Mouse (Mus musculus) monocyte, adult 5-6 weeks (primary cell): ENCODE measurements at regions not wholly inside any gene's neighbourhood (a gene's known extent, or its start where the extent isn't known, plus 50 kb on each side); places are given as distances from the start of the nearest gene placed in this dataset.

Source experiments
- ATAC-seq: fragments of 153-309, 156-312 bp; replicated peaks from 2 replicates; pipeline ENCODE4 v1.8.0; 2017; ENCODE audit warnings: mild to moderate bottlenecking; ENCODE audit not compliant: low TSS enrichment, insufficient number of reproducible peaks, severe bottlenecking, poor library complexity, low FRiP score

GRCm38 (mm10) chr4:119018573-119018972, 57.2 kb downstream of the Lao1 start:
- ATAC-seq = no peak

DNA sequence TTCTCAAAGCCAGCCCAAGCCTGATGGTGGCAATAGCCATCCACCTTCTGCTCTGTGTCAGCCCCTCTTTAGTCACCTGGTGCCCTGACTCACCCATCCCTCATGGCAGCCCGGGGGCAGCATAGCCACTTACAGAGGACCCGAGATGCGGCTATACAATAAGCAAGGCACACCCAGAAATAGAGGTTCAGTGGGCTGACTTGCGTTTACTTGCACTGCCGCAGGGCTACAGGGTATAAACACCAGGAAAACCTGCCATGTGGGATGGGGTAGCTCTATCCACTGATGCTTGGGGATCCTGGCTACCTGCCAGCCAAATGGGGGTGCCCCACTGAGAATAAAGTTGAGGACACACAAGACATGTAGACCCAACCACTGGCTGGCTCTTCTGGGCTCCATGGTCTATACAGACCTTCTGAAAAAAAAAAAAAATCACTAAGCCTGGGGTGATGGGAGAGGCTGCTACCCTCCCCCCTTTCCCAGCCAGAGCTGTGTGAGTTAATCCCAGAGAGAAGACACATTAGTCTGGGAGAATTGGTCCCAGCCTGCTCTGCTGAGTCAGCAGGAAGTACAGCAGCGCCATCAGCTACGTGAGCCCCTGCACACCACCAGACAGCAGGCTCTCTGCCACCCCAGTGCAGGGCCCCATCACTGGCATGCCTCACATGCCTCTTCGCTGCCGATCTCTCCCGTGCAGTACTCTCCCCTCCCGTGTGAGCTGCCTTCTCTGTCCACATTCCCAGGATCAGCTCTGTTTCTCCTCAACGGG, 57.8 kb downstream of the Lao1 start:
- ATAC-seq = no peak

- ATAC-seq = no peak
Observed at GRCm38 (mm10) chr4:119022338-119022737, 61.0 kb downstream of the Lao1 start.

GRCm38 (mm10) chr4:119026237-119026861, 65.0 kb downstream of the Lao1 start:
- ATAC-seq = no peak

GRCm38 (mm10) chr4:119028208-119028821, 66.9 kb downstream of the Lao1 start:
- ATAC-seq = no peak

DNA sequence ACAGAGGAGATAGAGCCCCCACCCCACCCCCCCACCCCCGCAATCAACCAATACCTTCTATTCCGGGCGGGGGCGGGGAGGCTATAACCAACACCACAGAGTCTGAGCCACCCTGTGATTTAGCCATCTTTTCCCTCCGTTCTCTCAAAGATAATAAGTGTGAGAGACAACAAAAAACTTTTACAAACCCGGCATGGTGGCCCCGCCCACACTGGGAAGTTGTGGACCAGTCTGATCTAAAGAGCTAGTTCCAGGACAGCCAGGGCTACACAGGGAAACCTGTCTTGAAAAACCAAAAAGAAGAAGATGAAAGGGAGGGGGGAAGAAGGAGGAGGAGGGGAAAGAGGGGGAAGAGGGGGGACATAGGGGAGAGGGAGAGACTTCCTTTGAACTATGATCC, 67.7 kb downstream of the Lao1 start:
- no peak for ATAC-seq

GRCm38 (mm10) chr4:119029735-119030134, 68.4 kb downstream of the Lao1 start:
- ATAC-seq = no peak

DNA sequence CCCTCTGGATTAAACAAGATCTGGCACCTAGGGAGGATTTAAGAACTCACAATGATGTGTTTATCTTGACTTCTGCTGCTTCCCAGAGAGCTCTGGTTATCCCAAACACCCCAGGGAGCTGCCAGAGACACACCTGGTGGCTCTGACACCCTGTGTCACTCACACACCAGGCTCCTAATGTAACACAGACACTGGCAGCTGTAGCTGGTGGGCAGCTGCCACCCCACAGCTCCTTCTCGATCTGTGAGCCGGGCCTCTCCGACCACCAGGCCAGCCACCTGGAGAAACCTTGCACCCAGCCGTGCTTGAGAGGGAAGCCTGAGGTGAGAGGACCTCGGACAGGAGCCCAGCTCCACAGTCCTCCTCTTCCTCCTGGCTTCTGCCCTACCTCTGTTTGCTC, 69.5 kb downstream of the Lao1 start:
- no peak for ATAC-seq

GRCm38 (mm10) chr4:119033006-119033405, 71.6 kb downstream of the Lao1 start:
- ATAC-seq = no peak

GRCm38 (mm10) chr4:119036582-119036981, 71.9 kb upstream of the Slc2a1 start:
- ATAC-seq = no peak

- no peak for ATAC-seq
Observed at GRCm38 (mm10) chr4:119040041-119040440, 68.5 kb upstream of the Slc2a1 start.

DNA sequence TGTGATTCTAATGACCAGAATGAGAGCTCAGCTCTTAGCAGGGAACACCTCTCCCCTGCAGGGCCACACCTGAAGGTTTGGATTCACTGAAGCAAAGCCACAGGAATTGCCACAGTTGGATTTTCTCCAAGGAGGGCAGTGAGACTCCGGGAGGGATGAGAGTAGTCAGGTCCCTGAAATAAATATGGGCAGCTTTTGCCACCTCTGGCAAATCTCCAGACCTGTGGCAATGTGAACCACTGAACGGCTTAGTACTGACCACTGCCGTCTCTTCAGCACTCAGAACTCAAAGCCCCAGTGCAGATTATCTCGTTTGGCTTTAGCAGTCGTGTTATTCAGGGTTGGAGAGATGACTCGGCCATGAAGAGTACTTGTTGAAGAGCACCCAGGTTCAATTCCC, 66.9 kb upstream of the Slc2a1 start:
- no peak for ATAC-seq

GRCm38 (mm10) chr4:119044005-119044677, 64.4 kb upstream of the Slc2a1 start:
- ATAC-seq = no peak

DNA sequence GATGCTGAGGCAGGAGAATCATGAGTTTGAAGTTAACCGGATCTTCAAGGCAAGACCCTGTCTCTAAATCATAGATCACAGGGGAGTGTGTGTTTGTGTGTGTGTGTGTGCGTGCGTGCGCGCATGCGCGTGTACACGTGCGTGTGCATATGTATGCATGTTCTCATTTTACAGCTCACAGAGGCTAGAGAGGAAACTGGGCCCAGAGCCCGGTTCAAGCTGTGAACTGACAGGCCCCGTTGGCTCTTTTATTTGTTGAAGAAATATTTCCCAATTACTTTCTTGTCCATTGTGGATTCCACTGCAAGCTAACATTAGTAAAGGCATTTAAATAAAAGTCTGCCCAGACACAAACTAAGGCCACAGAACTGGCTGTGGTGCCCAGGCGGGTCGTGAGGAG, 63.7 kb upstream of the Slc2a1 start:
- no peak for ATAC-seq

DNA sequence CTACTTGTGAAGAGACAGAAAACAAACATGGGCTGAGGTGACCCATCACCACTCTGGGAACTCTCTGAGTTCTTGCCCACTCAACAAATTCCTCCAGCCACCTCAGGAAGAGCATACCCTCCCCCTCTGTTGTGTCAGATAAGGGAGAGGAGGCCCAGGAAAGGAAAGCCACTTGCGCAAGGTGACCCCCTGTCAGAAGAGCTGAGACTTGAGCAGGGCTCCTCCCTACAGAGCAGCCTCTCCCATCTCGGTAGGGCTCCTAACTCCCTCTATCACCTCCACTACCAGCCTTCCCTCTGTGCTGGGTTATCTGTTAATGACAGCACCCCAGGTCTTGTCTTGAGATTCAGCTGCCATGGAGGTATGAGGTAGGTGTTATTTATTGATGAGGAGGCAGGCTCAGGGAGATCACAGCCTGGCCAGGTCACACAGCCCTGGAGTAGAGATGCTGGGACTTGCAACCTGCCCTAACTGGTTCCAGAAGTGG, 57.6 kb upstream of the Slc2a1 start:
- no peak for ATAC-seq

- no peak for ATAC-seq
Observed at GRCm38 (mm10) chr4:119052537-119052936, 56.0 kb upstream of the Slc2a1 start.

- ATAC-seq = no peak
Observed at GRCm38 (mm10) chr4:119053241-119053640, 55.3 kb upstream of the Slc2a1 start.

DNA sequence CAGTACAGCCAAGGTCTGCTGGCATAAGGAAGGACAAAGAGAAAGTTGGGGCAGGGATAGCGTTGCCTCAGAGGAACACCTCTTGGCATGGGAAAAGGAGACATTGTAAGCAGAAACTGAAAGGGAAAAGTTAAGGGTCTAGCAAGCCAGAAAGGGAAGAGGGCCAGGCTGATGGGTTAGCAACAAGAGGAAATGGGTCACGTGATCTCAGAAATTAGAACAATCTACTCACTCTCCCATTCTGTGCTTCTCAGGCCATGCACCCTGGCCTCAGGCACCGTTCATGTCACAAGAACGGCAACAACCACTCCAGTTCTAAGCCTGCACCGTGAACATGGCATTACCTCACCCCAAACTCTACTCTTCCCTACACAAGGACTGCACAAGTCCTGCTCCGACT, 54.8 kb upstream of the Slc2a1 start:
- ATAC-seq = 0 out of 2 replicates have a peak, but pooled peaks have one; percentile 29

GRCm38 (mm10) chr4:119054129-119054528, 54.4 kb upstream of the Slc2a1 start:
- no peak for ATAC-seq
